Mouse (Mus musculus) liver, embryonic 11.5 days (tissue): ENCODE data around the gene Fxr1. TPM values are rescaled to one million over a fixed set of nuclear protein-coding genes. Genes with fewer than 3 reads are reported as not detected.

ENCODE experiments used
- ATAC-seq: fragments of 200-750 bp; cut with Nextera tagmentation; replicated peaks from 2 replicates; pipeline ENCODE4 v1.8.0; 2017; ENCODE audit warnings: moderate number of reproducible peaks, mild to moderate bottlenecking, moderate TSS enrichment, moderate library complexity; ENCODE audit not compliant: low FRiP score
- DNase-seq: peaks from one replicate; pipeline ENCODE4 v3.0.0-alpha.2; 2017; ENCODE audit warnings: low spot score
- H3K27ac ChIP-seq: fragments of 300-500 bp; sonication (generic); 2 replicates; pipeline ENCODE4 v1.5.1; 2014; ENCODE audit warnings: mild to moderate bottlenecking, low read depth, low read length, control low read depth
- H3K27me3 ChIP-seq: fragments of 300-500 bp; sonication (generic); replicated peaks from 2 replicates; pipeline ENCODE4 v1.6.1; 2014; ENCODE audit warnings: low read length, mixed read lengths; ENCODE audit not compliant: control insufficient read depth, insufficient read depth
- H3K36me3 ChIP-seq: fragments of 300-500 bp; sonication (generic); 2 replicates; pipeline ENCODE4 v1.6.1; 2014; ENCODE audit warnings: mild to moderate bottlenecking, low read length, moderate library complexity, mixed read lengths; ENCODE audit not compliant: control insufficient read depth, insufficient read depth
- H3K4me1 ChIP-seq: fragments of 300-500 bp; sonication (generic); replicated peaks from 2 replicates; pipeline ENCODE4 v1.6.1; 2014; ENCODE audit warnings: low read length, mixed read lengths; ENCODE audit not compliant: control insufficient read depth, insufficient read depth
- H3K4me2 ChIP-seq: fragments of 300-500 bp; sonication (generic); 2 replicates; pipeline ENCODE4 v1.6.1; 2014; ENCODE audit warnings: mild to moderate bottlenecking, control low read depth, moderate library complexity
- H3K4me3 ChIP-seq: fragments of 300-500 bp; sonication (generic); 2 replicates; pipeline ENCODE4 v1.5.1; 2014; ENCODE audit warnings: low read depth, low read length, control low read depth
- H3K9ac ChIP-seq: fragments of 300-500 bp; sonication (generic); 2 replicates; pipeline ENCODE4 v1.6.1; 2014; ENCODE audit warnings: low read depth, low read length, control low read depth
- H3K9me3 ChIP-seq: fragments of 300-500 bp; sonication (generic); 2 replicates; pipeline ENCODE4 v1.6.1; 2016; ENCODE audit warnings: low read length, inconsistent platforms, mixed read lengths; ENCODE audit not compliant: control insufficient read depth
- WGBS: fragments of 180-500 bp; shearing (Covaris S2); extraction: QIAGEN DNeasy Blood & Tissue Kit; methylation state at CpG from one replicate; pipeline ENCODE4 v1.1.7; 2014; 5-methylcytosine and 5-hydroxymethylcytosine counted together
- polyA plus RNA-seq: library from polyadenylated mRNA; unstranded; fragments of >200 nt; fragmentation: Nextera tagmentation; extraction: Ambion mirVana; gene quantifications from 2 replicates; pipeline ENCODE4 v1.2.1, GENCODE M21; 2014

Fxr1 gene
- polyA plus RNA-seq, 1 experiment from 2014 or later = 67.9 TPM

GRCm38 (mm10) chr3:34115806-34116205, 96.1 kb downstream of the Fxr1 start:
- Histone ChIP-seq H3K9me3 (no peaks in the 10 kb centered on the region), H3K27me3 (no peaks in the 10 kb centered on the region), H3K4me2 (no peak overlapping the region), H3K27ac (no peak overlapping the region), H3K4me3 (no peak overlapping the region), H3K9ac (no peak overlapping the region), H3K36me3 (no peaks in the 10 kb centered on the region), H3K4me1 (no peaks in the 10 kb centered on the region)
- WGBS = 66% methylated on average over 6 of the region's 6 CpGs
- DNase-seq = no peak
- ATAC-seq = no peak

DNA sequence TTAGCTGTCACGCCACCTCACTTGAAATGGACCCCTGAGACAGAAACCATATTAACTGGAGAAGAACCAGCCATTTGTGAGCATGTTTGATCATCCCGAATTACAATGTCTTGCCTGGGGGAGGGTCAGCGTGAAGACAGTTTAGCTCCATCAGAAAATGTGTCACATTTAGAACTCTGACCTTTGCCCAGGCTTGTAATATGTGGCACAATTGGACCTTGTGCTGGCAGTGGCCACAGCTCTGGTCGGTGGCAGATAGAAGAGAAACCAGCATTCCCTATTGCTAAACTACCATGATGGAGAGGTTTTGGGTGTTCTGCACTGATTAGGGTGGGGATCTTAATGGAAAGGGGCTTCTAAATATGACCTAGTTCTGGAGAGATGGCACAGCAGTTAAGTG, 100.1 kb downstream of the Fxr1 start:
- Histone ChIP-seq H3K4me2 (no peak overlapping the region), H3K27ac (no peak overlapping the region), H3K36me3 (no peaks in the 10 kb centered on the region), H3K9ac (no peak overlapping the region), H3K9me3 (no peaks in the 10 kb centered on the region), H3K4me3 (no peak overlapping the region), H3K27me3 (no peaks in the 10 kb centered on the region), H3K4me1 (no peaks in the 10 kb centered on the region)
- DNase-seq = no peak
- no peak for ATAC-seq
- 75% methylated on average over 4 of the region's 4 CpGs for WGBS

Other genes with a start within 250 kb of the Fxr1 start
- gene Ttc14, start 220.1 kb upstream of the Fxr1 start, polyA plus RNA-seq = 47.8 and 48.4 TPM in 2 replicates
- 1.5 and 2.9 TPM in 2 replicates for gene Ccdc39, start 175.6 kb upstream of the Fxr1 start, polyA plus RNA-seq
- 226 and 227 TPM in 2 replicates for gene Dnajc19, start 61.4 kb downstream of the Fxr1 start, polyA plus RNA-seq